Mouse (Mus musculus) 3T3-L1 (cell line): ENCODE data around the gene C330021F23Rik.

Experiments used
- DNase-seq: peaks from one replicate; pipeline ENCODE4 v3.0.0-alpha.2; 2015; ENCODE audit warnings: low read depth, low spot score

Gene C330021F23Rik

GRCm38 (mm10) chr8:3587391-3588257 lies 19.8 kb downstream of the C330021F23Rik start:
- no peak for DNase-seq

- DNase-seq = no peak
These were observed 20.5 kb downstream of the C330021F23Rik start for GRCm38 (mm10) chr8:3588258-3588633.

- DNase-seq = peak; percentile 33
These were observed 25.7 kb downstream of the C330021F23Rik start for GRCm38 (mm10) chr8:3593470-3593869.

GRCm38 (mm10) chr8:3594466-3594865 lies 26.7 kb downstream of the C330021F23Rik start:
- DNase-seq = no peak

GRCm38 (mm10) chr8:3598054-3598453 lies 30.3 kb downstream of the C330021F23Rik start:
- no peak for DNase-seq

GRCm38 (mm10) chr8:3599219-3599618 lies 31.4 kb downstream of the C330021F23Rik start:
- no peak for DNase-seq

- DNase-seq = peak; percentile 48
These were observed 32.6 kb downstream of the C330021F23Rik start for GRCm38 (mm10) chr8:3600401-3600800.

- DNase-seq = no peak
These were observed 35.6 kb downstream of the C330021F23Rik start for GRCm38 (mm10) chr8:3603439-3603838.

- no peak for DNase-seq
These were observed 38.8 kb downstream of the C330021F23Rik start for GRCm38 (mm10) chr8:3606593-3606992.

GRCm38 (mm10) chr8:3607822-3608221 lies 40.0 kb downstream of the C330021F23Rik start:
- DNase-seq = no peak

- DNase-seq = peak; percentile 72
These were observed 41.4 kb downstream of the C330021F23Rik start for GRCm38 (mm10) chr8:3609046-3609815.

GRCm38 (mm10) chr8:3609816-3610150 lies 42.0 kb downstream of the C330021F23Rik start:
- no peak for DNase-seq

GRCm38 (mm10) chr8:3621199-3621970 lies 53.6 kb downstream of the C330021F23Rik start, which contains the start of the genes Xab2 and Pet100:
Xab2 (minus strand) TSS chr8:3621316.
Pet100 (plus strand) TSS chr8:3621548.
- peak; percentile 100 for DNase-seq

GRCm38 (mm10) chr8:3622119-3622518 lies 54.3 kb downstream of the C330021F23Rik start:
- DNase-seq = no peak

- no peak for DNase-seq
These were observed 57.7 kb downstream of the C330021F23Rik start, which contains the start of gene Pcp2 for GRCm38 (mm10) chr8:3625445-3625844. Pcp2 (minus strand) TSS chr8:3625545.

GRCm38 (mm10) chr8:3626971-3627370 lies 59.2 kb downstream of the C330021F23Rik start:
- DNase-seq = no peak

GRCm38 (mm10) chr8:3628014-3628413 lies 60.2 kb downstream of the C330021F23Rik start:
- peak; percentile 56 for DNase-seq

- no peak for DNase-seq
These were observed 63.1 kb downstream of the C330021F23Rik start, which contains the start of gene Stxbp2 for GRCm38 (mm10) chr8:3630647-3631477. Stxbp2 (plus strand) TSS chr8:3630955.

- no peak for DNase-seq
These were observed 63.7 kb downstream of the C330021F23Rik start for GRCm38 (mm10) chr8:3631478-3631875.
